Mouse (Mus musculus): ENCODE results near the gene Rpl18.

Rpl18 gene

DNA sequence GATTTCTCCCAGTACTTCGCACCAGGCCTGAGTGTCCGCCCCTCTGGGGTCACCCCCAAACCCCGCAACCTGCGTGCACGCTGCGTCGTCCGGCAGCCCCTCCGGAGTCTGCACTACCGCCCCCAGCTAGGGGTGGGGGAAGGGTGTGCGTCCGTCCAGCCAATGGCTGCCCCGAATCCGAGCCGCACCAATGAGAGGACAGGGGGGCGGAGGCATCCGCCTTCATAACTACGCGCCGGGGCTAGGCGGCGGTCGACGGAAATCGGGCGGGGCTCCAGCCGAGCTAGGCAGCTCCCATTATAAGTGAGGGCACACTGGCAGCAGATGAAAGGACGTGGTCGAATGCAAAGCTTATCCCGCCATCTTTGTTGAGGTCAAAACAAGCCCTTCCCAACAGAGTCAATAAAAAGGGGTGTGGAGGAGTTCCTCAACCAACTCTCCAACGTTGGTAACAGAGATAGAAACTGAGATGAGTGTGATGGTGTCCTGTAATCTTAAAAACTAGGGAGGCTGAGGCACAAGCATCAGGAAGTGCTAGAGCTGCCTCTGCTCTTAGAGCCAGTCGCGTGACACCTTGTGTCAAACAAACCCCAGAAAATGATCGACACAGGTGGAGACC, at the start of gene Rpl18:
Gene Rpl18, plus strand, starts transcription at position 368 of the 619 bp plus-strand sequence.
- DNase-seq (ENCODE audit: low spot score) = peak; percentile 98

DNA sequence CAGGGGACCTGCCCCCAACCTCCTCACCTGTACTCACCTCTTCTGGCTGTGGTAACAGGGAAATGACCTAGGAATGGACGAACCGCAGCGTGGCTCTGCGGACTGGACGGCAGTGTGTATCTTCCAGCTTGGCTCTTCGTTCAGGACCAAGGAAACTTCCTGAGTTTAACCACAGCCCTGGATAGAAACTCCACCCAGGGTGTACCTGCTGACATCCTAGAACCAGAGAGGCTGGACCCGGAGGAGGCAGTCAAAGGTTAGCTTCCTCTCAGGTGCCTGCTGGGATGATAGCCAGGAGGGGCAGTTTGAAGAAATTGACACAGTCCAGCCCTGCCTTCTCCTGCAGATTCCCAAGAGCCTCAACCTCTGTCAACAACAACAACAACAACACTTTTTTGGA, 49.1 kb upstream of the Rpl18 start, which contains the start of gene Fut2:
Gene Fut2, minus strand, starts transcription at position 234 of the 400 bp plus-strand sequence.
- no peak for DNase-seq (ENCODE audit: low spot score)

DNA sequence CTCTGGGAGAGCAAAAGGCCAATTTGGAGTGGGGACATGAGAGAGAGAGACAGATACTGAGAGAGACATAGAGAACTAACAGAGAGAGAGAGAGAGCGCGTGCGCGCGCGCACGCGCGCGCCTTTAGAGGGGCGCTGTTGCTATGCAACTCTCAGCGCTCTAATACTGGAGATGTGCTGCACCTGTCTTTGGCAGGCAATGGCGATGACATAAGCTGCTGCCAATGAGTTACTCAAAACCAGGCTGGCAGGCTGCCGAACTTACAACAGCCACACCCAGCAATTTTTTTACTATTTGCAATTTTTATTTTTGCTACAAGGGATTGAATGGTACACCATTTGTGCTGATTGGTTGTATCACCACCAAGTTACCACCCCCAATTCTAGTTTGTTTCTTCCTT, 47.5 kb upstream of the Rpl18 start:
- DNase-seq (ENCODE audit: low spot score) = no peak

DNA sequence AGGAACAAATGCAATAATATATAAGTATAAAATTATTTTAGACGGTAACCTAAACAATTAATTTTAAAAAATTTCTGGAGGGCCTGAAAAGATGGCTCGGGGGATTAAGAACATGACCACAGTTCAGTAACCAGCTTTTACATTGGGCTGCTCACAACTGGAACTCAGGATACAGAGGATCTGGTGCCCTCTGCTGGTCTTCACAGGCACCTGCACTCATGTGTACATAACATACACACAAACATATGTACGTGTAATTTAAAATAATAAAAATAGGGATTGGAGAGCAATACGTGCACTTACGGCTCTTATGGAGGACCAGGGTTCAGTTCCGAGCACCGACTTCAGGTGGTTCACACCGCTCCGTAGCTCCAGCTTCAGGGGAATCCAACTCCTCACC, 46.3 kb upstream of the Rpl18 start:
- no peak for DNase-seq (ENCODE audit: low spot score)

DNA sequence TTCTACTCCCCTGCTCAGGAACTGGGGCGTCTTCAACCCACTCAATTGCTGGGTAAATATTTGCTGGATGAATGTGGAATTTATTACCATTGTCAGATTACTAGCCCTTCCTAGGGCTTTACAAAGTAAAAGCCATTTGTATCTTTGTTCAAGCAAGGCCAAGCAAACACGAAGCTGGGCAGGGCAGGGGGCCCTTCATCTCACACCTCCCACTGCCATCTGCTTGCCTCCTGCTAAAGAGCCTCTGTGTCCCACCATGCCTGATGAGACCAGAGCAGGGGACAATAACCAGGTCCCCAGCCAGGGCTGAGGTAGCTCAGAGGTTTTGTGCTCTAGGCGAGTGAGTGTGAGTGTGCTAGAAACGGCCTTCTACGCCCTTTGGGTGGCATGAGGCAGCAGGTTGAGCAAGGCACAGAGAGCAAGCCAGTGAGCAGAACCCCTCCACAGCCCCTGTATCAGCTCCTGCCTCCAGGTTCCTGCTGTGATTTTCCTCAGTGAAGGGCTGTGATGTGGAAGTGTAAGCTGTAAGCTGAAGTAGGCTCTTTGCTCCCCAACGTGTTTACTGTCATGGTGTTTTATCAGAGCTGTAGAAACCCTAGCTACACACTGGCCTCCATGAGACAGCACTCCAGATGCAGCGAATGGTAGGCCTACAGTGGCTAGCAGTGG, 37.5 kb upstream of the Rpl18 start:
- no peak for DNase-seq (ENCODE audit: low spot score)

DNA sequence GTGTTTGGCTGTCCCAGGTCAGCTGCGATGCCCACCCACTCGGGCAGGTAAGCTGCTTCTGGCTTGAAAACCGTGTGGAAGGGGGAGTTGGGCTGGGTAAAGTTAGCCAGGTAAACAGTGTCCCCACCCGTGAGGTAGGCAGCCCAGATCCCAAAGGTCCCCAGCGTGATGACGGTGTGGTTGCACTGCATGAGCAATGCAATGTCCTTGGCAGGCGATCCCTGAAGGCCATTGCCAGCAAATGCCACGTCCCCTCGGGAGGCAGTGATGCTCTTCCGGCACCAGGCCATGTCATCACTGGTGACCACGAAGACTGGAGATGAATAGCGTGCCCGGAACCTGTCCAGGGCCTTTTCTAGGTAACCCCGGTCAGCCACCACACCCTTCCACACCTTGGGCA, 36.7 kb upstream of the Rpl18 start:
- no peak for DNase-seq (ENCODE audit: low spot score)

DNA sequence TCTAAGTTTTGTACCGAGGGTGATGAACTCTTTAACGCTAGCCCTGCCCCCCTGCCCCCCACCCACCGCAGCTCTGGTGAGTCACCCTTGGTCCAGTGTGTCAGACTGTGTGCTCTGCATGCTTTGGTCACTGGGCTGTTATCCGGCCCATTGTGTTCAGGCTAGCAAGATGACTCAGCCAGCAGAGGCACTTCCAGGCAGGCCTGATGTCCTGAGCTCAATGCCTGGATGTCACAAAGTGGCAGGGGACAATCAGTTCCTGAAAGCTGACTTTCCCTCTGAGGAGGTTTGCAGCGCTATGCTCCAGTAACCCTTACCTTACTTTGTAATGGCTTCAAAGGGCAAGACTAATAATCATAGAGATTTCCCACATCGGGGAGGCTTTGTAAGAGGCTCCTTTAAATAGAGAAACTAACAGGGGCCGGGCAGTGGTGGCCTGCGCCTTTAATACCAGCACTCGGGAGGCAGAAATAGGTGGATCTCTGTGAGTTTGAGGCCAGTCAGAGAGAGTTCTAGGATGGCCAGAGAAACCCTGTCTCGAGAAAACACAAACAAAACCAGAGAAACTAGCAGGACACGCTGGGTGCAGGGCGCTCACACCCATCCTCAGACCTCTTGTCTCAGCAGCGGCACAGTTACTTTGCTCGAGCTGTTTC, 35.2 kb upstream of the Rpl18 start:
- DNase-seq (ENCODE audit: low spot score) = no peak

DNA sequence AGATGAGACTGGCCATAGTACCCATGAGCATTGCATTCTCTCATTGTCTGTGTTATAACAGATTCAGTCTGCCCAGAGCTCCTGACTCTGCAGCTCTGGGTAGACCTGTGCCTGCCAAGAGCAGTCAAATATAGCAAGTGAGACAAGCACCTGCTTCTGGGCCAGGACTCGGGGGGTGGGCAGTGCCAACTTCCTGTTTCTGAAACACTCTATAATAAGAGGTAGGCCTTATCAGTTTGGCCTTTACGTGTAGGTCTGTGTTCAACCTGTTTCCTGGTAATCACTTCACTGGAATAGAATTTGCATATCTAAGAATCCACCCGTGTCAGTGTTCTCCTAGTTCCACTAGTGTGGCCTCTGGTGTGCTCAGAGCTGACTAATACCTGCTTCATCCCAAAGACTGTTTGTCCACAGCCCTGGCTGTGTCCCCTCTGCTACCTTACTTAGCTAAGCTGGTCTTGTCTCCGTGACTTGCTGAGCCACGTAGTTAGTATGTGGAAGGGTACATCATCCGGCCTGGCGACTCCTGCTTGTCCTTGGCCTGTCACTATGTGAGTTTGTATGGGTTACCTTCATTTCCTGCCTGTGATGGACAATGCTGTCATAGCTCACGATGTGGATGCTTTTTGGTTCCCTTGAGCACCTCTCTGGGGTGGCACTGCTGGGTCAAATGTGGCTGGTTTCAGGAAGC, 34.1 kb upstream of the Rpl18 start:
- no peak for DNase-seq (ENCODE audit: low spot score)

DNA sequence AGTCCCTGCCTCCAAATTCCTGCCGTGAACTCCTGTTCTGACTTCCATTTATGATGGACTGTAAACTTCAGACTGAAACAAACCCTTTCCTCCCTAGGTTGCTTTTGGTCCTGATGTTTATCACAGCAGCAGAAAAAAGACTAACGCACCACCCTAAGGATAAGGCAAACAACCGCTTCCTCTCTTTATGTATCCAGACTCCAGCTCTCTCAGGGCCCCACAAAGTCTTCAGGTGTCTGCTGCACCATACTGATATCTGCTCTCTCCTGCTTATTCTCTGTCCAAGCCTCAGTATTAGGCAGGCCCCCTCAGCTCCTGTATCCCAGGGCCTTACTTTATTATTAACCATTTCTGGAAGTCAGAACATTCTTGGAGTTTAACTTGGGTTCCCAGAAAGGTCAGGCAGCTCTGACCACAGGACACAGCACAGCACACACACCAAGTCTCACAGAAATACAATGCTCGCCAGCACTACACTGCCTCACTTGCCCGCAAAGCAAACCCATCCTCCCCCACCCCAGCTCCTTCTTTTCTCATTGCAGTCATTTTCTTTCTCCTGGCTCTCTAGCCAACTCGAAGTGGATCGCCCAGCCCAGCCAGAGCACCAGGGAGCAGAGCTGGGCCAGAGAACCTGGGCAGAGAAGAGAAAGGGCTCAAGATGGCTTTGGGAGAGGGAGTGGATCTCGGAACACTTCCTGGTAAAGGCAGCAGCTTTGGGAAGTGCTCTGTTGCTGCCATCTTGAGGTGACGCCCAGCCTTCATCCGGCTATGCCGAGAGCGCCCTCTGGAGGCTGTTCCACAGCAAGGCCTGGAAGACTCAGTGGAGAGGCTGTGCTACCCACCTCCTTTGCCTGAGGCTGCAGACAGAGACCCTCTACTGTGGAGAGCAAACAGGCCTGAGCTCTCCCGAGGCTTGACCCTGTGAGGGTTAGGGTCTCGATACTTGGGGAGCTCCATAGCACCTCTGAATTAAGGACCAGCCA, 32.8 kb upstream of the Rpl18 start:
- DNase-seq (ENCODE audit: low spot score) = peak; percentile 89

DNA sequence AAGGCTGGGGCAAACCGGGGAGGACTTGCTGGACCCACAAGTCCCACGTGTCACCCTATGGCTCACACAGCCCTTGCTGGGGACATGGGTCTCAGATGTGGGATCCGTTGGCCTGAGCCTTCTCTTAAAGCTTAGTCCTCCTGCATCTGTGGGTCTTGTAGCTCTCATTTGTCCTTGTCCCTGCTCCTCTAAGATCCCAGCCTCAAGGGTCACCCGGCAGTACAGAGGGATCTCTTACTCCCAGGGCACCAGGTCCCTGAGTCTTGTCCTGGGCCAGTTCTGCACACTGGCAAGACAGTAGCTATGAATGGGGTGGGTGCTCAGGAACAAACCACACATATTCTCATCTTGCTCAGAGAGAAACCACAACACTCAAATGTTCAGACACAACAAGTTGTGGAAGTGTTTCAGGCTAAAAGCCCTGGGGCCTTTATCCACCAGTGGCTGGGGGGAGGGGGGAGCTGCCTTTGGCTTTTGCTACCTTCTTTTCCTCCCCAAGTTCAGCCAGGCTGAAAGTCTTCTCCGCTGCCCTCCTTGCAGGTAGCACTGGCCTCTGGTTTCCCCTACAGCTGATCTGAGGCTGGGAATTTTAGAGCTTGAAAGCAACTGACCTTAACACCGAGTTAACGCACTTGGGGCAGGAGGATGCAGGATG, 31.7 kb upstream of the Rpl18 start, which contains the start of gene Ntn5:
Gene Ntn5, plus strand, starts transcription at position 627 of the 655 bp plus-strand sequence.
- no peak for DNase-seq (ENCODE audit: low spot score)

DNA sequence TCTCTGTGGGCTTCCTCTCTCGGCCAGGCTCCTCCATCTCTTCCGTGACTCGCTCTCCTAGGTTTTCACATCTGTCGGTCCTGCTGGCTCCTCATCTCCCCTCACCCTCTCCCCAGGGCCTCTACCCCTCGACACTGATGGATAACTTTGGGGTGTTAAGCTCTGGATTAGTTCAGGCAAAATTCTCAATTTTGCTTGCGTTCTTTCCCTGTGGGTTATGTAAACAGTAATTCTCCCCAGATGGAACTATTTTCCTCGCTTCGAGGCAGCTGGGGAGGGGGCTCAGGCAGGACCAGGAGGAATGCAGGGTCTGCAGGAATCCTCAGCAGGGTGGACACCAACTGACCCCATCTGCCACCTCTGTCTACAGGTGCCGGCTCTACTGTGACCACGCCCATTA, 29.4 kb upstream of the Rpl18 start:
- DNase-seq (ENCODE audit: low spot score) = no peak

DNA sequence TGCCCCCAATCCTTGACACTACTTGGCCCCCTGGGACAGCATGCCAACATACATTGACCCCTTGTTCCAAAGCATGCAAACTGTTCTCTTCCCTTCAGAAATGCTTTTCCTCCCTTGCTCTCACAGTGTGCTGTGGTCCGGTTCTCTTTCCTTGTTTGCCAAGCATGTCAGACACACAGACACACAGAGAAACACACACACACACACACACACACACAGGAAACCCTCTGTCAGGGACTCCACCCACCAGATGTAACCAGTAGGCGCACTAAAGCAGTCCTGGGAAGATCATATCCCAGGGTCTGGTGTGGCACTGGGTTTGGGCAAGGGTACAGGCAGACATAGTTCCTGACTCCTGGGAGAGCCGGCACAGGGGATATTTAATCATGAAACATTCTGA, 28.4 kb upstream of the Rpl18 start:
- DNase-seq (ENCODE audit: low spot score) = no peak

DNA sequence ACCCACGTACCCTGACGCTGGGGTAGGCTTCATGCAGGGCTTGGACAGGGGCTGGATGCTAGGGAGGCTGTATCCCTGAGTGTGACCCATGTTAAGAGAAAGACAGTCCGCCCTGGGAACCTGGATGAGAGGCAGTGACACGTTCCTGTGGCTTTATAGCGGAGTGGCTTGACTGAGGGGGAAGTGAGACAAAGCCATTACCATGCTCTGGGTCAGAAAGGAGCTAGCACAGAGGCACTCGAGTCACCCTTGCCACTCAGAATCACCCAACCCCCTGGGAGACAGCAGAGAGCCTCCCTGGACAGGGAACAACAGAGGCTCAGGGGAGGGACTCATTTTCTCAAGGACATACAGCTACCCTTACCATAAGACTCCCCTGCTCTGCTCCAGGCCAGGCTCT, 26.2 kb upstream of the Rpl18 start:
- DNase-seq (ENCODE audit: low spot score) = no peak

DNA sequence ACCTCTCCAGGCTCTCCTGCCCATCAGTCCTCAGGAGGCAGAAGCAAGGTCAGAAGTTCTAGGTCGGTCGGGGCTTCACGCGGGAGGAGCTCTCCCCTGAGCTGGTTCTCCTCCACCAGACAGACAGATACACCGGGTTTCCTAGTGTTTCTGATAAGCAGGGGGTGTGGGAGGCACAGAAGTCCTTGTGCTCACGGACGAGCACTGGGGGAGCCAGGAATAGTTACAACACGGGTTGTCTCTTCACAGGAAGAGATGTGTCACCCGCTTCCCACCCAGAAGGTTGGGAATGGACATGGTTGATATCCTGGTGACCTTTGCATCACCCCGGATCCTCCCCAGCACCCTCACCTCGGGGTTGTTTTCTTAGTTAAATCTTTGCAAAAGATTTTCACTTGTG, 25.5 kb upstream of the Rpl18 start:
- DNase-seq (ENCODE audit: low spot score) = no peak

DNA sequence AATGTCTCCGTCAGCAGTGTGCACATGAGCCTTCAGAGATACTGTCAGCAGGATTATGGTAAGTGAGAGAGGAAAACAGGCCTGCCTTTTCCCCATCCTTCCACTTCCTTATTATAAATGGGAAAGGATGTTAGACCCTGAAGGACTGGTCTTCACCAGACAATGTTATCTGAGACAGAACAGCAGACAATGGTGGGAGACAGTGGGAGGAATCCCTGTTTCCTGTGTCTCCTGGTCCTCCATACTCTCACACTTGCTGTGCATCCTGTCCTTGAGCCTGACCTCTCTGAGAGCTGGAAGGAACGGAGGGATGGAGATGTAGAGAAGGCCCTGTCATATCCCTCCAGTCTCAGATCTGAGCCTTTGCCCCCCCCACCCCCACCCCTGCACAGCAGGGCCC, 22.9 kb upstream of the Rpl18 start:
- no peak for DNase-seq (ENCODE audit: low spot score)

DNA sequence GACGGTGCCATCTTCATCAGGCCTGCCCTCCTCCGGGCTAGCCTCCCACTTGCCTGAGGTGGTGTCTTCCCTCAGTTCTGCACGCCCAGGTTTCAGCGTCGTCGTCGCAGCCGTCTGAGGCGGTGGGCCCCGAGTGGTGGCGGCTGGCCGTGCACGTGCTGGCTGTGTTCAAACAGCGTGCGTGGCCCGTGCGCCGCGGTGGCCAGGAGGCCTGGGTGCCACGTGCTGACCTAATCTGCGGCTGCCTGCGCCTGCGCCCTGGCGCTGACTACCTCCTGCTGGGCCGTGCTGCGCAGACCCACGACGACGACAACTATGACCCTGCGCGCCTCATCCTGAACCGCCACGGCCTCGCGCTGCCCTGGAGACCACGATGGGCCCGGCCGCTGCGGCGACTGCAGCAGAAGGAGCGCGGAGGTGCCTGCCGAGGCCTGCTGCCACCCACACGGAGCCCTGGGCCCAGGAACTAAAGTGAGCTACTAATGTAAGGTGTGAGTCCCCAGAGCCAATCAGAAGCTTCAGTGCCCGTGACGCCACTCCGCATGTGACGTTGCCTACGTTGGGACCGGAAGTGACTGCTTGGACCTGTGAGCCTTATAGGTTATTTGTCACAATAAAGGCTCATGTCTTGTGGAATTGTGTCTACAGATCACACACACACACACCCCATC, 21.2 kb upstream of the Rpl18 start, which contains the start of gene Sec1:
Gene Sec1, minus strand, starts transcription at position 482 of the 671 bp plus-strand sequence.
- no peak for DNase-seq (ENCODE audit: low spot score)

DNA sequence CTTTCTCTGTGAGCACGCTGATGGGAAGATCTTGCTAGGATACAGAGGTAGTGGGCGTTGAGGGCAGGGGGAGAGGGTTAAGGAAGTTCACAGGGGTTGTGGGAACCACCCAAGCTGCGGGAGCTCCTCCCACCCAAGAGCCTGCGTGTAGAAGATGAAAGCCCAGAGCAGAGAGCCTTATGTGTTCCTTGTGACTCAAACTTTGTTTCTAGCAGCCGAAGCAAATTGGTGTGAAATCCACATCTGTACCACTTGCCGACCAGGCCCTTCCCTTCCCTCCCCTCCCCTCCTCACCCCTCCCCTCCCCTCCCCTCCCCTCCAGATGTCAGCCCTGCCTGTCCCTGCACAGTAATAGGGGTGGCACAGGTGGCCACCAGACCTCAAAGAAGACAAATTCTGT, 20.2 kb upstream of the Rpl18 start:
- DNase-seq (ENCODE audit: low spot score) = no peak

DNA sequence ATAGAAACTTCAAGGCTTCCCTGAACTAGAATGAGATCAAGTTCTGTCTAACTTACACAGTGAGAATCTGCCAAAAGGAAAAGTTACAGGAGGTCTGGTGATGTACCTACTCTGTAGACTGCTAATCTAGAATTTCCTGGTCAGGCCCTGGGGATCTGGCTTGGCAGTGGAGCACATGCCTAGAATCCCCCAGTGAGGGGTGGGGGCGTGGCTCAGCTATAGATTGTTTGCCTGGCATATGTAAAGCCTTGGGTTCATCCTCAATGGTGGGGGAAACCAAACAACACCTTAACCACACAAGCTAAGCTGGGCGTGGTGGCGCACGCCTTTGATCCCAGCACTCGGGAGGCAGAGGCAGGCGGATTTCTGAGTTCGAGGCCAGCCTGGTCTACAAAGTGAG, 17.4 kb upstream of the Rpl18 start:
- DNase-seq (ENCODE audit: low spot score) = no peak

DNA sequence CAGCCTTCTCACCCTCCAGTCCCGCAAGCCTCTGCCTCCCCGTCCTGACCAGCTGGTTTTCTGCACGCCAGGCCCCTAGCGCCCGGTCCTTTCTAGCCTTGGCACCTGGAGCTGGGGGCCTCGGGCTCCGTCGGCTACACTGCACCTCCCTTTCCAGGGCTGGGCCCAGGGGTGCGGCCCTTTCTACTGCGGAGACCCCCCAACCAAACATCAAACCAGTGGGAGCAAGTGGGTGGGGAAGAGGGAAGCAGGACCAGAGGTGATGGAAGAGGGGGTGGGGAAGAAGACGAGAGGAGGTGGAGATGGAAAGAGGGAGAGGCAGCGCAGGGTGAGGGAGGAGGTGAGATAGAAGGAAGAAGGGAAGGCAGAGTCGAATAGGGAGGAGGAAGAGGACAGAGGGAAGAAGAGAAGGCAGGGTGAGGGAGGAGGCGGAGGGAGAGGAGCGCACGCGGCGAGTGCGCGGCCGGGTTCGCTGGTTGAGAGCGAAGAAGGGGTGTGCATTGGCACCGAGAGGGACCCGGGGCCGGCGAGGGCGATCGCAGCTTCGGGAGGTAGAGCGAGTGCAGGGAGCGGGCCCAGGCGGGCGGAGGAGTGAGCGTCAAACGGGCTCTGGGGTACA, 15.6 kb upstream of the Rpl18 start, which contains the start of gene Car11:
Gene Car11, plus strand, starts transcription at position 321 of the 619 bp plus-strand sequence.
- DNase-seq (ENCODE audit: low spot score) = no peak
